Mouse (Mus musculus) gastrocnemius, adult 8-10 months (tissue): ENCODE measurements around the gene Xrcc3. TPM values are rescaled to one million over a fixed set of nuclear protein-coding genes. Genes with fewer than 3 reads are reported as not detected.

Source experiments
- DNase-seq, 2 experiments: peaks; one replicate each; pipeline ENCODE4 v3.0.0; 2022; ENCODE audit warnings: low spot score in 2 of 2
- total RNA-seq, 4 experiments: library from RNA; stranded (reverse); gene quantifications; 2 replicates each; pipeline ENCODE4 v1.2.4; 2022

Xrcc3 gene
- total RNA-seq, result under 1 TPM in 1 of 4 experiments, not detected in 3; 0.46 TPM

GRCm38 (mm10) chr12:111813766-111814617 lies at the start of gene Xrcc3, which contains the start of gene Zfyve21:
Gene Xrcc3, minus strand, starts transcription at chr12:111813873.
Gene Zfyve21, plus strand, starts transcription at chr12:111814170.
- DNase-seq, result peak; percentile 96 to 97

- DNase-seq, result no peak
Measured at GRCm38 (mm10) chr12:111855448-111855847, 41.8 kb upstream of the Xrcc3 start.

GRCm38 (mm10) chr12:111853546-111853945 lies 39.9 kb upstream of the Xrcc3 start:
- no peak for DNase-seq

- DNase-seq, result peak; percentile 57 to 70
Measured at GRCm38 (mm10) chr12:111853011-111853436, 39.4 kb upstream of the Xrcc3 start.

- DNase-seq, result no peak
Measured at GRCm38 (mm10) chr12:111851745-111852144, 38.1 kb upstream of the Xrcc3 start.

- DNase-seq, result no peak
Measured at GRCm38 (mm10) chr12:111851235-111851634, 37.6 kb upstream of the Xrcc3 start.

- no peak for DNase-seq
Measured at GRCm38 (mm10) chr12:111848300-111848798, 34.7 kb upstream of the Xrcc3 start.

- DNase-seq, result no peak
Measured at GRCm38 (mm10) chr12:111846815-111847214, 33.1 kb upstream of the Xrcc3 start.

GRCm38 (mm10) chr12:111845953-111846352 lies 32.3 kb upstream of the Xrcc3 start:
- DNase-seq, result no peak

- no peak for DNase-seq
Measured at GRCm38 (mm10) chr12:111843470-111843869, 29.8 kb upstream of the Xrcc3 start.

GRCm38 (mm10) chr12:111842565-111843433 lies 29.1 kb upstream of the Xrcc3 start:
- no peak for DNase-seq

GRCm38 (mm10) chr12:111833457-111833856 lies 19.8 kb upstream of the Xrcc3 start:
- DNase-seq, result no peak

- DNase-seq, result no peak
Measured at GRCm38 (mm10) chr12:111832643-111833042, 19.0 kb upstream of the Xrcc3 start.

- no peak for DNase-seq
Measured at GRCm38 (mm10) chr12:111830375-111830774, 16.7 kb upstream of the Xrcc3 start.

- DNase-seq, result no peak
Measured at GRCm38 (mm10) chr12:111829954-111830353, 16.3 kb upstream of the Xrcc3 start.

- DNase-seq, result no peak
Measured at GRCm38 (mm10) chr12:111829447-111829846, 15.8 kb upstream of the Xrcc3 start.

GRCm38 (mm10) chr12:111827556-111827955 lies 13.9 kb upstream of the Xrcc3 start:
- DNase-seq, result no peak

- DNase-seq, result no peak
Measured at GRCm38 (mm10) chr12:111821931-111822330, 8.3 kb upstream of the Xrcc3 start.

GRCm38 (mm10) chr12:111820708-111821107 lies 7.0 kb upstream of the Xrcc3 start:
- DNase-seq, result no peak

- DNase-seq, result no peak
Measured at GRCm38 (mm10) chr12:111819936-111820335, 6.3 kb upstream of the Xrcc3 start.

- no peak for DNase-seq
Measured at GRCm38 (mm10) chr12:111817991-111818390, 4.3 kb upstream of the Xrcc3 start.

- no peak for DNase-seq
Measured at GRCm38 (mm10) chr12:111816967-111817366, 3.3 kb upstream of the Xrcc3 start.
